Mouse (Mus musculus) thymus, postnatal 25 days (tissue): Measurements from ENCODE around the gene Aip.
"Not testable (repeated sequence)": the region's sequence is repeated elsewhere in the genome, so short reads cannot be mapped to it uniquely, and the experiment has no call there.

Source experiments
- DNase-seq: peaks from one replicate; pipeline ENCODE4 v3.0.0; 2022

The Aip gene

GRCm38 (mm10) chr19:4151898-4152297 lies 26.2 kb upstream of the Aip start:
- DNase-seq = no peak

- no peak for DNase-seq
These were observed 25.8 kb upstream of the Aip start for GRCm38 (mm10) chr19:4151488-4151860.

GRCm38 (mm10) chr19:4150567-4151487 lies 25.2 kb upstream of the Aip start:
- no peak for DNase-seq

GRCm38 (mm10) chr19:4149764-4150461 lies 24.3 kb upstream of the Aip start:
- DNase-seq = no peak

- DNase-seq = no peak
These were observed 23.6 kb upstream of the Aip start for GRCm38 (mm10) chr19:4149283-4149682.

- DNase-seq = peak; percentile 43
These were observed 23.2 kb upstream of the Aip start for GRCm38 (mm10) chr19:4148819-4149218.

GRCm38 (mm10) chr19:4148491-4148806 lies 22.8 kb upstream of the Aip start, which contains the start of gene Coro1b:
Coro1b (plus strand) TSS chr19:4148619.
- peak; percentile 97 for DNase-seq

GRCm38 (mm10) chr19:4147782-4148490 lies 22.3 kb upstream of the Aip start:
- no peak for DNase-seq

GRCm38 (mm10) chr19:4147022-4147405 lies 21.4 kb upstream of the Aip start:
- no peak for DNase-seq

GRCm38 (mm10) chr19:4146366-4147021 lies 20.8 kb upstream of the Aip start:
- no peak for DNase-seq

GRCm38 (mm10) chr19:4145936-4146335 lies 20.3 kb upstream of the Aip start:
- DNase-seq = no peak

GRCm38 (mm10) chr19:4144550-4145498 lies 19.2 kb upstream of the Aip start:
- peak; percentile 41 for DNase-seq

- DNase-seq = no peak
These were observed 18.2 kb upstream of the Aip start, which contains the start of gene Cabp4 for GRCm38 (mm10) chr19:4143759-4144268. Cabp4 (minus strand) TSS chr19:4144033.

GRCm38 (mm10) chr19:4142416-4143173 lies 16.9 kb upstream of the Aip start:
- DNase-seq = no peak

GRCm38 (mm10) chr19:4140147-4140546 lies 14.5 kb upstream of the Aip start:
- DNase-seq = no peak

GRCm38 (mm10) chr19:4139446-4139845 lies 13.8 kb upstream of the Aip start, which contains the start of gene Gpr152:
Gpr152 (plus strand) TSS chr19:4139787.
- no peak for DNase-seq

- no peak for DNase-seq
These were observed 12.3 kb upstream of the Aip start for GRCm38 (mm10) chr19:4137913-4138312.

GRCm38 (mm10) chr19:4136463-4136862 lies 10.8 kb upstream of the Aip start:
- DNase-seq = no peak

- DNase-seq = not testable (repeated sequence)
These were observed 10.3 kb upstream of the Aip start for GRCm38 (mm10) chr19:4135963-4136345.

GRCm38 (mm10) chr19:4135229-4135962 lies 9.7 kb upstream of the Aip start:
- not testable (repeated sequence) for DNase-seq
